Comparison of ENCODE assay signal across 8 mouse cellular contexts in genomic region chr6:113377172-113377495, GRCm38 (mm10). TPM values are rescaled to one million over a fixed set of nuclear protein-coding genes. Genes with fewer than 3 reads are reported as not detected.
A peak's percentile ranks its signal among the peaks of the same experiment; 100 is the strongest.
DNase-seq lines count a peak whose midpoint lies in the region; ATAC-seq and TF ChIP-seq lines count a peak whose summit lies in the region.

No protein-coding gene starts in this region.

- no peak for DNase-seq in kidney, adult 8-10 months
- no peak for DNase-seq in embryonic facial prominence, embryonic 10.5 days (ENCODE audit: low spot score)
- no peak for DNase-seq in hindbrain, postnatal 0 days (ENCODE audit: low spot score)
- no peak for DNase-seq in ovary, postnatal 36 days (ENCODE audit: low spot score)
- no peak for DNase-seq in kidney, adult 11 months
- no peak for DNase-seq in spleen, adult 12 weeks (ENCODE audit: low spot score)

- H3K27ac ChIP-seq in kidney, embryonic 16.5 days (ENCODE audit: low read length) = peak overlapping the region; percentile 98
- peak overlapping the region; percentile 99 for H3K27ac ChIP-seq in embryonic facial prominence, embryonic 10.5 days (replicated peaks)
- peak overlapping the region; percentile 95 for H3K27ac ChIP-seq in hindbrain, postnatal 0 days
- peak overlapping the region; percentile 97 for H3K27ac ChIP-seq in midbrain, embryonic 15.5 days

- peak overlapping the region; percentile 99 for H3K4me3 ChIP-seq in kidney, embryonic 16.5 days (ENCODE audit: low read length)
- peak overlapping the region; percentile 86 for H3K4me3 ChIP-seq in embryonic facial prominence, embryonic 10.5 days
- peak overlapping the region; percentile 82 for H3K4me3 ChIP-seq in hindbrain, postnatal 0 days (ENCODE audit: low read length)
- peak overlapping the region; percentile 100 for H3K4me3 ChIP-seq in midbrain, embryonic 15.5 days

- H3K9me3 ChIP-seq in kidney, embryonic 16.5 days (ENCODE audit: low read length) = no peaks in the 10 kb centered on the region
- no peaks in the 10 kb centered on the region for H3K9me3 ChIP-seq in embryonic facial prominence, embryonic 10.5 days
- no peaks in the 10 kb centered on the region for H3K9me3 ChIP-seq in hindbrain, postnatal 0 days (ENCODE audit: low read length)
- H3K9me3 ChIP-seq in midbrain, embryonic 15.5 days = no peaks in the 10 kb centered on the region

- no peaks in the 10 kb centered on the region for H3K27me3 ChIP-seq in kidney, embryonic 16.5 days (ENCODE audit: insufficient read depth, low read length)
- no peaks in the 10 kb centered on the region for H3K27me3 ChIP-seq in embryonic facial prominence, embryonic 10.5 days (replicated peaks; ENCODE audit: low read depth, poor library complexity, severe bottlenecking)
- H3K27me3 ChIP-seq in hindbrain, postnatal 0 days (ENCODE audit: insufficient read depth, low read length) = no peaks in the 10 kb centered on the region
- H3K27me3 ChIP-seq in midbrain, embryonic 15.5 days (replicated peaks) = no peaks in the 10 kb centered on the region

- peaks cover 18% of the 10 kb centered on the region for H3K4me1 ChIP-seq in kidney, embryonic 16.5 days (ENCODE audit: insufficient read depth, low read length)
- peaks cover 24% of the 10 kb centered on the region for H3K4me1 ChIP-seq in embryonic facial prominence, embryonic 10.5 days
- peaks cover 13% of the 10 kb centered on the region; the same call in 1 of the 2 replicates for H3K4me1 ChIP-seq in hindbrain, postnatal 0 days (ENCODE audit: insufficient read depth, low read length)
- H3K4me1 ChIP-seq in midbrain, embryonic 15.5 days = peaks cover 26% of the 10 kb centered on the region

- no peak for TF ChIP-seq CTCF in hindbrain, postnatal 0 days (IDR thresholded peaks at IDR 0.05; ENCODE audit: low read depth)

- peak overlapping the region; percentile 86 for H3K4me2 ChIP-seq in kidney, embryonic 16.5 days (replicated peaks; ENCODE audit: low read depth, low read length)
- H3K4me2 ChIP-seq in hindbrain, postnatal 0 days (ENCODE audit: low read depth, low read length) = peak overlapping the region; percentile 66
- H3K4me2 ChIP-seq in midbrain, embryonic 15.5 days = peak overlapping the region; percentile 95

- H3K9ac ChIP-seq in kidney, embryonic 16.5 days (replicated peaks; ENCODE audit: low read length) = peak overlapping the region; percentile 98
- H3K9ac ChIP-seq in hindbrain, postnatal 0 days (replicated peaks; ENCODE audit: low read length) = peak overlapping the region; percentile 89
- peak overlapping the region; percentile 98 for H3K9ac ChIP-seq in midbrain, embryonic 15.5 days

- ATAC-seq in kidney, embryonic 16.5 days (ENCODE audit: low FRiP score, low TSS enrichment) = no peak
- no peak for ATAC-seq in hindbrain, postnatal 0 days
- no peak for ATAC-seq in midbrain, embryonic 15.5 days (replicated peaks)

- WGBS in kidney, embryonic 16.5 days = 6% methylated on average over 7 of the region's 7 CpGs
- WGBS in embryonic facial prominence, embryonic 10.5 days = 10% methylated on average over 7 of the region's 7 CpGs
- 12% methylated on average over 7 of the region's 7 CpGs for WGBS in hindbrain, postnatal 0 days
- 8% methylated on average over 7 of the region's 7 CpGs for WGBS in midbrain, embryonic 15.5 days

- H3K36me3 ChIP-seq in kidney, embryonic 16.5 days (ENCODE audit: insufficient read depth, low read length) = peaks cover 47% of the 10 kb centered on the region
- H3K36me3 ChIP-seq in embryonic facial prominence, embryonic 10.5 days (replicated peaks) = peaks cover 64% of the 10 kb centered on the region
- peaks cover 47% of the 10 kb centered on the region for H3K36me3 ChIP-seq in hindbrain, postnatal 0 days (ENCODE audit: insufficient read depth, low read length)
- peaks cover 47% of the 10 kb centered on the region for H3K36me3 ChIP-seq in midbrain, embryonic 15.5 days (replicated peaks)

RNA-seq across cellular contexts. Expression of gene Tada3, which starts 0.5 kb away (rescaled TPM):
- polyA plus RNA-seq in kidney, embryonic 16.5 days (2015; fragmentation: Nextera tagmentation; extraction: Ambion mirVana) = 63.5 and 66.7 TPM in 2 replicates
- 48.1 and 48.4 TPM in 2 replicates for polyA plus RNA-seq in embryonic facial prominence, embryonic 10.5 days (2016; fragmentation: Nextera tagmentation; extraction: Ambion mirVana)
- total RNA-seq in hindbrain, postnatal 0 days (2014; rRNA removed) = 26.2 and 33.1 TPM in 2 replicates
- 57.5 and 61.8 TPM in 2 replicates for polyA plus RNA-seq in hindbrain, postnatal 0 days (2015; fragmentation: Nextera tagmentation; extraction: Ambion mirVana)
- 80.4 and 81.6 TPM in 2 replicates for polyA plus RNA-seq in midbrain, embryonic 15.5 days (2015; fragmentation: Nextera tagmentation; extraction: Ambion mirVana)

RNA-seq across cellular contexts. Expression of gene Arpc4, which starts 0.8 kb away (rescaled TPM):
- 401 and 410 TPM in 2 replicates for polyA plus RNA-seq in kidney, embryonic 16.5 days (2015; fragmentation: Nextera tagmentation; extraction: Ambion mirVana)
- polyA plus RNA-seq in embryonic facial prominence, embryonic 10.5 days (2016; fragmentation: Nextera tagmentation; extraction: Ambion mirVana) = 377 and 387 TPM in 2 replicates
- total RNA-seq in hindbrain, postnatal 0 days (2014; rRNA removed) = 178 and 195 TPM in 2 replicates
- 475 and 479 TPM in 2 replicates for polyA plus RNA-seq in hindbrain, postnatal 0 days (2015; fragmentation: Nextera tagmentation; extraction: Ambion mirVana)
- 430 and 433 TPM in 2 replicates for polyA plus RNA-seq in midbrain, embryonic 15.5 days (2015; fragmentation: Nextera tagmentation; extraction: Ambion mirVana)

RNA-seq across cellular contexts. Expression of gene Ttll3, which starts 11.9 kb away (rescaled TPM):
- polyA plus RNA-seq in kidney, embryonic 16.5 days (2015; fragmentation: Nextera tagmentation; extraction: Ambion mirVana) = 3.4 and 4.4 TPM in 2 replicates
- 2.8 and 3.7 TPM in 2 replicates for polyA plus RNA-seq in embryonic facial prominence, embryonic 10.5 days (2016; fragmentation: Nextera tagmentation; extraction: Ambion mirVana)
- 11.9 and 13.1 TPM in 2 replicates for total RNA-seq in hindbrain, postnatal 0 days (2014; rRNA removed)
- 10.3 and 11.6 TPM in 2 replicates for polyA plus RNA-seq in hindbrain, postnatal 0 days (2015; fragmentation: Nextera tagmentation; extraction: Ambion mirVana)
- 15.1 TPM in 2 replicates for polyA plus RNA-seq in midbrain, embryonic 15.5 days (2015; fragmentation: Nextera tagmentation; extraction: Ambion mirVana)

RNA-seq across cellular contexts. Expression of gene Camk1, which starts 33.4 kb away (rescaled TPM):
- 110 and 117 TPM in 2 replicates for polyA plus RNA-seq in kidney, embryonic 16.5 days (2015; fragmentation: Nextera tagmentation; extraction: Ambion mirVana)
- polyA plus RNA-seq in embryonic facial prominence, embryonic 10.5 days (2016; fragmentation: Nextera tagmentation; extraction: Ambion mirVana) = 47.0 and 48.9 TPM in 2 replicates
- total RNA-seq in hindbrain, postnatal 0 days (2014; rRNA removed) = 96.5 and 105 TPM in 2 replicates
- polyA plus RNA-seq in hindbrain, postnatal 0 days (2015; fragmentation: Nextera tagmentation; extraction: Ambion mirVana) = 109 and 111 TPM in 2 replicates
- 117 and 124 TPM in 2 replicates for polyA plus RNA-seq in midbrain, embryonic 15.5 days (2015; fragmentation: Nextera tagmentation; extraction: Ambion mirVana)

RNA-seq across cellular contexts. Expression of gene Rpusd3, which starts 42.0 kb away (rescaled TPM):
- polyA plus RNA-seq in kidney, embryonic 16.5 days (2015; fragmentation: Nextera tagmentation; extraction: Ambion mirVana) = 31.5 and 31.7 TPM in 2 replicates
- polyA plus RNA-seq in embryonic facial prominence, embryonic 10.5 days (2016; fragmentation: Nextera tagmentation; extraction: Ambion mirVana) = 34.6 and 34.8 TPM in 2 replicates
- total RNA-seq in hindbrain, postnatal 0 days (2014; rRNA removed) = 20.8 and 23.6 TPM in 2 replicates
- 24.2 and 27.3 TPM in 2 replicates for polyA plus RNA-seq in hindbrain, postnatal 0 days (2015; fragmentation: Nextera tagmentation; extraction: Ambion mirVana)
- polyA plus RNA-seq in midbrain, embryonic 15.5 days (2015; fragmentation: Nextera tagmentation; extraction: Ambion mirVana) = 19.0 and 21.2 TPM in 2 replicates
